Comparison of ENCODE assay signal across 9 mouse cellular contexts in the genomic region with DNA sequence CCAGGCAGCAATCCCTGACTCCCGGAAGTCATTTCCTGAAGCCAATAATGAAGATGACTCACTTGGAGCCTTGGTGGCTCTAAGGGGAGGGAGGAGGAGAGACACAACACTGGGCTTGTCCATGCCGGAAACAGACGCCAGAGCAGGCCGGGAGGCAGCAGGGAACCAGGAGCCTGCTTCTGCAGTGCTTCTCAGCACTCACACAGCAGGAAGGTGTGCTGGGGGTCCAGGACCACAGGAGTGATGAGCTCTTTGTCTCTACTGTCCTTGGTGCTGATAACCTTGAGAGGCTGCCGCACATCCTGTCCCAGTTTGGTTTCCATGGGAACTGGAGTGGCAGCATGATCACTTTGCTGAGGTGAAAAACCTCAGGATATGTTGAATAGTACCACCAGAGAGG. TPM values are rescaled to one million over a fixed set of nuclear protein-coding genes. Genes with fewer than 3 reads are reported as not detected.
DNase-seq lines count a peak whose midpoint lies in the region; ATAC-seq lines count a peak whose summit lies in the region.
"Had no signal": no experiment of that assay in that cellular context is flagged by ENCODE, and none has a peak within 500 bp of the region (broad histone marks: within the 10 kb centered on the region; RNA-seq: fewer than 3 reads in every experiment).

No protein-coding gene starts in this region.

- H3K9me3 ChIP-seq in liver, embryonic 11.5 days (ENCODE audit: control insufficient read depth, low read length): no peaks in the 10 kb centered on the region
- no peaks in the 10 kb centered on the region for H3K9me3 ChIP-seq in liver, embryonic 12.5 days (replicated peaks)
- H3K9me3 ChIP-seq: limb, embryonic 12.5 days had no signal

- H3K4me3 ChIP-seq in liver, embryonic 11.5 days (ENCODE audit: low read depth, low read length): no peak overlapping the region
- H3K4me3 ChIP-seq in liver, embryonic 12.5 days: no peak overlapping the region
- H3K4me3 ChIP-seq: limb, embryonic 12.5 days had no signal

- WGBS in liver, embryonic 11.5 days: 24% methylated on average over 5 of the region's 5 CpGs
- WGBS in liver, embryonic 12.5 days (ENCODE audit: insufficient replicate concordance): 28% methylated on average over 5 of the region's 5 CpGs

- H3K27me3 ChIP-seq in liver, embryonic 11.5 days (replicated peaks; ENCODE audit: control insufficient read depth, insufficient read depth, low read length): no peaks in the 10 kb centered on the region
- H3K27me3 ChIP-seq in liver, embryonic 12.5 days (replicated peaks): peaks cover 6% of the 10 kb centered on the region
- H3K27me3 ChIP-seq: limb, embryonic 12.5 days had no signal

- H3K36me3 ChIP-seq in liver, embryonic 11.5 days (ENCODE audit: control insufficient read depth, insufficient read depth, low read length): no peaks in the 10 kb centered on the region
- no peaks in the 10 kb centered on the region for H3K36me3 ChIP-seq in liver, embryonic 12.5 days
- H3K36me3 ChIP-seq: limb, embryonic 12.5 days had no signal

- H3K4me1 ChIP-seq in liver, embryonic 11.5 days (replicated peaks; ENCODE audit: control insufficient read depth, insufficient read depth, low read length): peaks cover 8% of the 10 kb centered on the region; the same call in 1 of the 2 replicates
- H3K4me1 ChIP-seq in liver, embryonic 12.5 days: peaks cover 15% of the 10 kb centered on the region; the same call in 1 of the 2 replicates

- no peak overlapping the region for H3K4me2 ChIP-seq in liver, embryonic 11.5 days
- no peak overlapping the region for H3K4me2 ChIP-seq in liver, embryonic 12.5 days
- H3K4me2 ChIP-seq: limb, embryonic 12.5 days had no signal

- no peak for DNase-seq in liver, embryonic 11.5 days (ENCODE audit: low spot score)
- DNase-seq in adrenal gland, postnatal 25 days: peak; percentile 54
- DNase-seq in heart, adult 8-10 months (ENCODE audit: low spot score): peak; percentile 52
- DNase-seq in kidney, postnatal 4 days: peak; percentile 9
- no peak for DNase-seq in right cerebral cortex, adult 18-20 months
- no peak for DNase-seq in urinary bladder, adult 2 months (ENCODE audit: low spot score)
- DNase-seq in T-cell, adult 2 months (ENCODE audit: low spot score): no peak

- ATAC-seq in liver, embryonic 11.5 days (replicated peaks; ENCODE audit: low FRiP score): peak; percentile 26; the same call in 1 of the 2 replicates
- ATAC-seq in liver, embryonic 12.5 days: no peak

- no peak overlapping the region for H3K9ac ChIP-seq in liver, embryonic 11.5 days (ENCODE audit: low read depth, low read length)
- no peak overlapping the region for H3K9ac ChIP-seq in liver, embryonic 12.5 days
- H3K9ac ChIP-seq: limb, embryonic 12.5 days had no signal

- H3K27ac ChIP-seq in liver, embryonic 11.5 days (ENCODE audit: low read depth, low read length): no peak overlapping the region
- H3K27ac ChIP-seq in liver, embryonic 12.5 days: no peak overlapping the region
- H3K27ac ChIP-seq: limb, embryonic 12.5 days had no signal

RNA-seq across cellular contexts. Expression of gene Kcnj5, which starts 51.5 kb away (rescaled TPM):
- polyA plus RNA-seq in liver, embryonic 11.5 days (2014; fragmentation: Nextera tagmentation; extraction: Ambion mirVana): 3.7 and 4.8 TPM in 2 replicates
- polyA plus RNA-seq in liver, embryonic 12.5 days (2016; fragmentation: Nextera tagmentation; extraction: Ambion mirVana): 3.2 and 3.4 TPM in 2 replicates
- 0.52 and 0.91 TPM in 2 replicates for total RNA-seq in adrenal gland, postnatal 25 days (2021)
- 10 to 100 TPM; 53.9 to 62.5 (median 56.2) TPM for total RNA-seq in heart, adult 8-10 months (2022)
- polyA plus RNA-seq in urinary bladder, adult 2 months (2012; rRNA removed): 0.26 and 0.44 TPM in 2 replicates

Comparison
In these comparisons a context has a peak if more than half of its experiments do, and no peak if none do; other contexts are left out.
1. DNase-seq: peak in adrenal gland, postnatal 25 days (single experiment), heart, adult 8-10 months (single experiment) and kidney, postnatal 4 days (2 of 2); none in liver, embryonic 11.5 days (single experiment), right cerebral cortex, adult 18-20 months (single experiment), urinary bladder, adult 2 months (single experiment) and T-cell, adult 2 months (single experiment).